Mouse (Mus musculus) lung, embryonic 15.5 days (tissue): Measurements from ENCODE around the gene Ttyh3. TPM values are rescaled to one million over a fixed set of nuclear protein-coding genes. Genes with fewer than 3 reads are reported as not detected.

Experiments used
- ATAC-seq: fragments of 200-750 bp; cut with Nextera tagmentation; 2 replicates; pipeline ENCODE4 v1.8.0; 2017; ENCODE audit warnings: moderate number of reproducible peaks, borderline replicate concordance; ENCODE audit not compliant: low FRiP score, low TSS enrichment; ENCODE audit errors: extremely low read depth
- H3K27ac ChIP-seq: fragments of 300-500 bp; sonication (generic); 2 replicates; pipeline ENCODE4 v1.5.1; 2015; ENCODE audit warnings: moderate library complexity, mild to moderate bottlenecking, inconsistent platforms
- H3K27me3 ChIP-seq: fragments of 300-500 bp; sonication (generic); 2 replicates; pipeline ENCODE4 v1.6.1; 2015; ENCODE audit warnings: inconsistent platforms
- H3K36me3 ChIP-seq: fragments of 300-500 bp; sonication (generic); 2 replicates; pipeline ENCODE4 v1.6.1; 2015; ENCODE audit warnings: inconsistent platforms
- H3K4me1 ChIP-seq: fragments of 300-500 bp; sonication (generic); 2 replicates; pipeline ENCODE4 v1.6.1; 2015; ENCODE audit warnings: inconsistent platforms
- H3K4me2 ChIP-seq: fragments of 300-500 bp; sonication (generic); 2 replicates; pipeline ENCODE4 v1.6.1; 2015; ENCODE audit warnings: inconsistent platforms, mild to moderate bottlenecking, moderate library complexity
- H3K4me3 ChIP-seq: fragments of 300-500 bp; sonication (generic); 2 replicates; pipeline ENCODE4 v1.5.1; 2015; ENCODE audit warnings: mild to moderate bottlenecking, inconsistent platforms
- H3K9ac ChIP-seq: fragments of 300-500 bp; sonication (generic); 2 replicates; pipeline ENCODE4 v1.6.1; 2015; ENCODE audit warnings: inconsistent platforms
- H3K9me3 ChIP-seq: fragments of 300-500 bp; sonication (generic); 2 replicates; pipeline ENCODE4 v1.6.1; 2016; ENCODE audit warnings: inconsistent platforms
- WGBS: fragments of 180-500 bp; shearing (Covaris S2); methylation state at CpG from one replicate; pipeline ENCODE4 v1.1.7; 2015; 5-methylcytosine and 5-hydroxymethylcytosine counted together
- polyA plus RNA-seq: library from polyadenylated mRNA; unstranded; fragments of >200 nt; fragmentation: Nextera tagmentation; extraction: Ambion mirVana; gene quantifications from 2 replicates; pipeline ENCODE4 v1.2.1, GENCODE M21; 2015

Gene Ttyh3
- polyA plus RNA-seq, 1 experiment from 2014 or later, result 39.1 TPM

DNA sequence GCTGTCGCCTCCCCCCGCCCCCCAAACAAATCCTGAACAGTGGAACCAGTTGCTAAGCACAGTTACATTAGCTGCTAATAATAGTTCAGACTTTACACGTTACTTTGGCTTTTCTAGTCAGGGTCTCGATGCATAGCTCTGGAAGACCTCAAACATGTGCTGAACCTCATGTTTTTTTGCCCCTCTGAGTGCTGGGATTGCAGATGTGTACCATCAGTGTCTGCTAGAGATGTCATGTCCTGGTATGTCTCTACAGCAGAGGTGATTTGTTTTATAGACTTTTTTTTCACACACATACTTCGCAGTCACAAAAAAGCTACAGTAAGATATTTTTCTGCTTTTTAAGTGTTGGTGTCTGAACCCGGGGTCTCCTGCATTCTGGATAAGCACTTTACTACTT, 23.3 kb upstream of the Ttyh3 start:
- Histone ChIP-seq H3K27ac (no peak overlapping the region), H3K4me2 (no peak overlapping the region), H3K27me3 (no peaks in the 10 kb centered on the region), H3K36me3 (peaks cover 21% of the 10 kb centered on the region), H3K9me3 (no peaks in the 10 kb centered on the region; the same call in 1 of the 2 replicates), H3K4me3 (no peak overlapping the region), H3K4me1 (no peaks in the 10 kb centered on the region), H3K9ac (no peak overlapping the region)
- ATAC-seq, result no peak
- WGBS, result 67% methylated on average over 6 of the region's 6 CpGs

DNA sequence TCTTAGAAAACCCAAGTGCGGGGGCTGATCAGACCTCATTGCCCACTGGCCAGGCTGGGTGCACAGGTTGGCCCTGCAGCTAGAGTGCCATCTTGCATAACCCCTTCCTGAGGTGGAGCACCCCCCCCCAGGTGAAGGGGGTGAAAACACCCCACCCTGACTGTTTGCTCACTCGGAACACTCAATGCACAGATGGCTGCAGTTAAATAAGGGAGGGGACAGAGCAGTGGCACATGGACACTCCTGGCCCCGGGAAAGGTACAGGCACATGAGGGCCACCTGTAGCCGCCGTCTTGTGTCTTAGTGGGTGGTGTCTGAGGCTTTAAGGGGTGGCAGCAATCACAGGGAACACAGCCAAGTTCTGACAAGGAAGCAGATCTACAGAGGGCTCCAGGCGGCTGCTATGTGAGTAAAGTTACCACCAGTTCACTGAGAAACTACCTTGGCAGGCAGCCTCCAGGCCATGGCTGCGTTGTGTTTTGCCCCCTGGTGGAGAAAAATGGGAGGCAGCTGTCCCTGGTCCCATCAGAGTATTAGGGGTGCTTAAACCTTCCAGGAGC, 14.9 kb upstream of the Ttyh3 start:
- Histone ChIP-seq H3K4me3 (no peak overlapping the region), H3K36me3 (peaks cover 2% of the 10 kb centered on the region), H3K9me3 (no peaks in the 10 kb centered on the region; the same call in 1 of the 2 replicates), H3K9ac (no peak overlapping the region), H3K27me3 (peaks cover 10% of the 10 kb centered on the region; the same call in 1 of the 2 replicates), H3K27ac (peak overlapping the region; percentile 29; the same call in 1 of the 2 replicates), H3K4me2 (no peak overlapping the region), H3K4me1 (peaks cover 18% of the 10 kb centered on the region)
- ATAC-seq, result peak; percentile 60
- 38% methylated on average over 7 of the region's 7 CpGs for WGBS

DNA sequence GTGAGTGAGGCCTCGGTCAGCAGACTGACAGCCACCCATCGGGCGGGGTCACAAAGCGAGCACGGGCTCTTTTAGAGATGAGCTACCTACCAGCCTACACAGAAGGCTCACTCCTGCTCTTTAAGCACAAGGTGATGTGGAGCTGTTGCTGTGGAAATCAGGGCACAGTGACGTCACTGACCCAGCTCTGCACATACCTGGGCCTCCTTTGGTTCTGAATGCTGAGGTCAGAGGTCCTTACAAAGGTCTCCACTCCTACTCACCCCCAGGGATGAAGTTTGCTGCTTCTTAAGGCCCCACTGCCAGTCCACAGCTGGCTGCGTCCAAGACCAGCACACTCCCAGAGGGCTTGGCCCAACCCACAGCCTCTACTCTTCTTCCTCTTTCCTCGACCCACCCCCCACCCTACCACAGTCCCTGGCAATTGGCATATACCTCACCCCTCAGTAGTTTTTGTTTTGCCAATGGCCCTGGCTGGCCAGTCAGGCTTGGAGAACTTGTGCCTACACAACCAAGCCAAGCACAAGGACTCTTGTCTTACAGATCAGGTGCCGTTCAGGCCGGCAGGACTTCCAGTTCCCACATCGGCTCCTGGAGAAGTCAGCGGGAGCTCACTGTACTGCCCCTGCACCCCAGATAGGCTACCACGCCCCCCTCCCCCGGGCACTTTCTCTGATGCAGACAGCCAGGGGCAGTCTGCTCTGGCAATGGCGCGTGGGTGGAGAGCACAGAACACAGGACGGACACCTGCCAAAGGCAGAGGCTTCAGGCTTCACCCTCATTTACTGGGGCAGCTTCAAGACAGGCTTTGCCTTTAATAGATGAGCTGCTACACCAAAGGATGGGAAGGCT, 14.1 kb upstream of the Ttyh3 start:
- Histone ChIP-seq H3K4me3 (no peak overlapping the region), H3K27ac (0 out of 2 replicates have a peak overlapping the region, but pooled peaks have one; percentile 24), H3K9ac (no peak overlapping the region), H3K4me2 (no peak overlapping the region), H3K27me3 (peaks cover 10% of the 10 kb centered on the region; the same call in 1 of the 2 replicates), H3K4me1 (peaks cover 18% of the 10 kb centered on the region), H3K9me3 (no peaks in the 10 kb centered on the region), H3K36me3 (no peaks in the 10 kb centered on the region)
- ATAC-seq, result no peak
- 58% methylated on average over 17 of the region's 17 CpGs for WGBS

DNA sequence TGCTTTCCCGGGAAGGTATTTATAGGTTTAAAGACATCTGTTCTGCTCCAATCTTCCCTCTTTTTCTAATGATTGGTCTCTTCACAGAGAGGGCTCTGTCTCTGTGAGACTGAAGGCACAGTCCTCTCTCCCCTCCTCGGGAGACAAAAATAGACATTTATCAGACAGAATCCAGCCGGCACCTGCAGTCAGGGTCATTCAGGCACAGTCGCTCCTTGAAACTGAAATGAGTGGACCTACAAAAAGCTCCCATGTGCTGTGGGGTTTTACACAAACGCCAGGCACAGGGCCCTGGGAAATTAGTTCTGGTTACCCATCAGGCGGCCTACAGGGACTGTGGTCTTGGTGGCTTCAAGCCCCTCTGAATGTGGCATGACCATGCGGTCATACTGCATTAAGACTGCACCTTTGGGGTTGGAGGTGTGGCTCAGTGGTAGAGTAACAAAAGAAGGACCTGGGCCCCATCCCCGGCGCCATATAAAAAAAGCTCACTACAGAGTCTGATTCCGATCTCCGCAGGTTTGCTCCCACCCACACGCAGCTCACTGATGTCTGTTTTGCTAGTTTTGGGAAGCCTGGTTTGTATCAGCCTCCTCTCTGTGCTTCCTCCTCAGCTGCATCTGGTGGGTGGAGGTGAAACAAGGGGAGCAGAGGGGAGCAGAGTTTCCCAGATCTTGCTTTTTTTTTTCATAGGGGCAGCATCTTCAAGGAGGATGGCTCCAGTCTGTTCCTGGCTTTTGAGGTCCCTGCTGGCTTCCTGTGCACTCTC, 13.2 kb upstream of the Ttyh3 start:
- Histone ChIP-seq H3K4me3 (no peak overlapping the region), H3K9me3 (no peaks in the 10 kb centered on the region), H3K4me2 (no peak overlapping the region), H3K4me1 (peaks cover 18% of the 10 kb centered on the region), H3K27ac (no peak overlapping the region), H3K9ac (no peak overlapping the region), H3K36me3 (no peaks in the 10 kb centered on the region), H3K27me3 (peaks cover 10% of the 10 kb centered on the region; the same call in 1 of the 2 replicates)
- no peak for ATAC-seq
- 62% methylated on average over 12 of the region's 12 CpGs for WGBS

DNA sequence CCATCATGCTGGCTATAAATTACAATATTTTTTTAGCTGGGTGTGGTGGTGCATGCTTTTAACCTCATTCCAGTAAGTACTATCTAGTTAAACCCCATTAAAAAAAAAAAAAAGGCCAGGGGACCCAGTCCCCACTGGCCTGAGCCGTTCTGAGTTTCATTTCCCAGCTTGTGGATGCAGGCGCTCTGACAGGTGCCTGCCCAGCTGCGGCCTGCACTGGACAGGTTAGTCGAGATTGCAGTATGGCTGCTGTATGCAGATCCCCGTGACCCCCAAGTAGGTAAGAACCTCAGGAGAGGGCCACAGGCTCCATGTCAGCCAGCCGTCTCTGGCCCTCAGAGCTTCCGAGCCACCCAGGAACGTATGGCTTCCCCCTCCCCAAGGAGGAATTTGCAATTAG, 12.6 kb upstream of the Ttyh3 start:
- no peaks in the 10 kb centered on the region for H3K9me3 ChIP-seq
- H3K27me3 ChIP-seq, result peaks cover 10% of the 10 kb centered on the region; the same call in 1 of the 2 replicates
- no peaks in the 10 kb centered on the region for H3K36me3 ChIP-seq
- ATAC-seq, result no peak
- 57% methylated on average over 8 of the region's 8 CpGs for WGBS
- no peak overlapping the region for H3K9ac ChIP-seq
- H3K4me2 ChIP-seq, result no peak overlapping the region
- H3K4me3 ChIP-seq, result no peak overlapping the region
- H3K27ac ChIP-seq, result no peak overlapping the region
- peaks cover 18% of the 10 kb centered on the region for H3K4me1 ChIP-seq

DNA sequence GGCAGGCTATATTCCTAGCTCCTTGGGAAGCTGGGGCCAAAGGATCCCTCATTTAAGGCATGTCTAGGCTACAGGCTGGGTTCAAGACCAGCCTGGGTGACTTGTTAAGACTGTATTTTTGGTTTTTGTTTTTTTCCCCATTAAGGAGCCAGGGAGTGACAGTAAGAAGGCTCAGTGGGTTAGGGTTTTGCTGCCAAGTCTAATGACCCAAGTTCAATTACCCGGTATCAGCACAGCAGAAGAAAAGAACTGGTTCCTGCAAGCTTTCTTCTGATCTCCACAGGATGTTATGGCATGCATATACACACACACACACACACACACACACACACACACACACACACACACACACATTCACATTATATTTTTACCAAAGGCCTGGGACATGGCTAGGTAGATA, 11.6 kb upstream of the Ttyh3 start:
- ATAC-seq, result no peak
- 35% methylated on average over 1 of the region's 1 CpGs for WGBS

DNA sequence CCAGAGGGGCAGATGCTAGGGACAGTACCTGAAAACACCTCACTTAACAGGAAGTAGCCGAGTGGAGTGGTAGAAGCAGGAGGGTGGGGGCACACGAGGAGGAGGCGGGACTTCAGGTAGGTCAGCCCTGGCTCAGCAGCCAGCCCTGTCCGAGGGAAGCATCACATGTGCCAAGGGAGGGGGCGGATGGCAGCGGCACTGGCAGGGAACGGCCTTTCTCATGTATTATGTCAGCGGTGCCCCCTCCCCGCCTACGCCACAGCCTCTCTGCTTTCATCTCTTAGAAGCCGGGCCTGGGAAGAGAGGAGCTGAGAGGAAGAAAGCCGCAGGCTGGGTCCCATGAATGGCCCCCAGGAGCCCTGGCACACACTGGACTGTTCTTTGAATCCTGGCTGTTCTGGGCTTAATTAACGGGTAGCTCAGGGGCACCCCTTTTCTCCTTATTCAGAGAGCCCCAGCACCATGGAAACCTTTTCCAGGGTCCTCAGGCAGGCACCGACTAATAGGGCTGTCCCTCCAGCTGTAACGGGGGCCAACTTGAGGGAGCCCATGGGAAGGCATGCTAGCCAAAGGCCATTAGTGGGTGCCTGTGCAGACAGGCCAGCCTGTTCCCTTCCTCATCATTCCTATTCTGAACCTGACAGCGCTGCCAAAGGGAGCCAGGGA, 10.9 kb upstream of the Ttyh3 start:
- no peaks in the 10 kb centered on the region for H3K9me3 ChIP-seq
- no peak overlapping the region for H3K27ac ChIP-seq
- H3K9ac ChIP-seq, result no peak overlapping the region
- no peak for ATAC-seq
- H3K4me2 ChIP-seq, result no peak overlapping the region
- peaks cover 18% of the 10 kb centered on the region for H3K4me1 ChIP-seq
- no peaks in the 10 kb centered on the region for H3K36me3 ChIP-seq
- H3K4me3 ChIP-seq, result no peak overlapping the region
- 40% methylated on average over 16 of the region's 16 CpGs for WGBS
- H3K27me3 ChIP-seq, result peaks cover 10% of the 10 kb centered on the region; the same call in 1 of the 2 replicates

More for the DNA sequence above, 11.6 kb upstream of the Ttyh3 start:
- H3K27me3 ChIP-seq, result peaks cover 10% of the 10 kb centered on the region; the same call in 1 of the 2 replicates
- H3K9ac ChIP-seq, result no peak overlapping the region
- peaks cover 18% of the 10 kb centered on the region for H3K4me1 ChIP-seq
- no peak overlapping the region for H3K27ac ChIP-seq
- no peak overlapping the region for H3K4me2 ChIP-seq
- no peak overlapping the region for H3K4me3 ChIP-seq
- H3K9me3 ChIP-seq, result no peaks in the 10 kb centered on the region
- H3K36me3 ChIP-seq, result no peaks in the 10 kb centered on the region

DNA sequence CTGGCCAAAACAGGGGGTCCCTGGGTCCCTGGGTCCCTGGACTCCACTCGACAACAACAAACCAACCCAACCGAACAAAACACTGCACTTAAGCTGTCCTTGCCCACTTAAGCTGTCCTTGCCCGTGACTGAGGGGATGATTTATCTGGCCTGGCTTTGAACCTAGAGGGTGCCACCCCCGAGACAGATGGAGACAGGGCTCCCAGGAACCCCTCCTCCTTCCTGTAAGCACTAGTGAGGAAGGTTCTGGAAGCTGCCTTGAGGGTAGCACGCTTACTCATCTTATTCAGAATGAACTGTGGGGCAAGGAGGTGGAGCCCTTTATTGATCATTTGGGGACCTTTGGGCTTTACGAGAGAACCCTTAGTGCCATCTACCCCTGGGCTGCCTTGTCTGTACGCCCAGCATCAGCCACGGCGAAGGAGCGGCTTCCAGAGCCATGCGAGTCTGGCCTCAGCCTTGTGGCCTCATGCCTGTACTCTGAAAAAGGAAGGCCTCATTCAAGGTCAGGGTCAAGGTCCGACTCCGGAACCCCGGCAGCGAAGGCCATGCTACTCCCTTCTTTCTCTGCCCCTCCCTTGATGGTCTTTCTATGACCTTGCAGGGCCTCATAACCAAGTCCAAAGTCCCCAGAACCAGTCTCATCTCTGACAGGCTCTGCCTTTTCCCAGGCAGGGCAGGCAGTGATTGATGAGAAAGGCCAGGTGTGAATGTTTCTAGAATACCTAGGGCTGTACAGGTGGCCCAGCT, 5.4 kb upstream of the Ttyh3 start:
- Histone ChIP-seq H3K9ac (no peak overlapping the region), H3K36me3 (no peaks in the 10 kb centered on the region), H3K27ac (no peak overlapping the region), H3K4me2 (no peak overlapping the region), H3K4me3 (no peak overlapping the region), H3K27me3 (no peaks in the 10 kb centered on the region), H3K4me1 (peaks cover 18% of the 10 kb centered on the region), H3K9me3 (no peaks in the 10 kb centered on the region)
- WGBS, result 81% methylated on average over 15 of the region's 15 CpGs
- no peak for ATAC-seq

DNA sequence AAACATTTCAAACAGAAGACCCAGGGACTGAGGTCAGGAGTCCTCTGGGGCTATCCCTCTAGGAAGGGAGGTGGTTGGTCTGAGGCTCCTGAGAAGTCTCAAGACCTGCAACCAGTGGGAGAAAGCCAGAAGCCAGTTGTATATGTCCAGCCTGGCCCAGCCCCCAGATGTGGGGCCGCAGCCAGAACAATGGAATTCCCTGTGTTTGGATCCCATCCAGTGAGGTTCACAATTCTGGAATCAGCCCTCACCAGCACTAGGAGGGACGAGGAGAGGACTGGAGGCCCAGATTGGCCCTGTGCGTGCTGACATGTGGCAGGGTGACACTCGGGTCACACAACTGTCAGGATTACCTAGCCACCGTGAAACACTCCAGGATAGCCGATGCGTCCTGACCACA, 3.8 kb upstream of the Ttyh3 start:
- H3K36me3 ChIP-seq, result no peaks in the 10 kb centered on the region
- H3K9me3 ChIP-seq, result no peaks in the 10 kb centered on the region
- H3K4me1 ChIP-seq, result peaks cover 24% of the 10 kb centered on the region
- H3K4me2 ChIP-seq, result no peak overlapping the region
- ATAC-seq, result no peak
- H3K4me3 ChIP-seq, result no peak overlapping the region
- peak overlapping the region; percentile 31; the same call in 1 of the 2 replicates for H3K27ac ChIP-seq
- H3K27me3 ChIP-seq, result no peaks in the 10 kb centered on the region
- no peak overlapping the region for H3K9ac ChIP-seq
- 47% methylated on average over 7 of the region's 7 CpGs for WGBS

DNA sequence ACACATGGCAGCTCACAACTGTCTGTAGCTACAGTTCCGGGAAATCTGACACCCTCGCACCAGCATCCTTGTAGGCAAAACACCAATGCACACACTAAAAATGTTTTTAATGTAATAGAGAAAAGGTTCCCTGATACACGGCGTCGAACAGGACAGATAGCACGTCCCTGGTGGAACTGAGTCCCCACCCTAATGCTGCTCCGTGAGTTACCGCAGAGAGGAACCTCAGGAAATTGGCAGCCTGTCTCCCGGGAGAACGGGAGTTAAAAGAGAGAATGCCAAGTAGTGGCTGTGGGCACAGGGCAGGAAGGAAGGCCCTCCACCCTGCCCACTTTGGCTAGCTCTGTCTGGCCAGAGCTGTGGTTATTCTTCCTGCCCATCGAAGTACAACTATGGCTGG, 2.4 kb upstream of the Ttyh3 start:
- Histone ChIP-seq H3K27ac (no peak overlapping the region), H3K36me3 (no peaks in the 10 kb centered on the region), H3K4me3 (no peak overlapping the region), H3K9me3 (no peaks in the 10 kb centered on the region), H3K4me1 (peaks cover 37% of the 10 kb centered on the region), H3K4me2 (no peak overlapping the region), H3K9ac (no peak overlapping the region), H3K27me3 (no peaks in the 10 kb centered on the region)
- ATAC-seq, result no peak
- 79% methylated on average over 11 of the region's 11 CpGs for WGBS
